Mouse (Mus musculus) heart, adult 18-20 months (tissue): Measurements from ENCODE around the gene Etaa1. TPM values are rescaled to one million over a fixed set of nuclear protein-coding genes. Genes with fewer than 3 reads are reported as not detected.
"Not testable (repeated sequence)": the region's sequence is repeated elsewhere in the genome, so short reads cannot be mapped to it uniquely, and the experiment has no call there.

ENCODE experiments used
- DNase-seq, 2 experiments: peaks; one replicate each; pipeline ENCODE4 v3.0.0; 2021 to 2022; ENCODE audit warnings: mixed read lengths in 1 of 2
- long read RNA-seq, 2 experiments: library from polyadenylated mRNA; stranded (forward); transcript quantifications; one replicate each; pipeline ENCODE4 v2.0.0; 2021
- total RNA-seq, 2 experiments: library from RNA; stranded (reverse); gene quantifications; 2 replicates each; pipeline ENCODE4 v1.2.3; 2021

Gene Etaa1
- total RNA-seq = 1 to 10 TPM; 2.4 to 2.5 TPM
- long read RNA-seq, experiment 1, full-length matches to known transcripts = 3 of 4 reads
- long read RNA-seq, experiment 1, partial matches to known transcripts = 1 of 4 reads
- long read RNA-seq, experiment 1, other reads (novel, unspliced or antisense) = 0 of 4 reads
- long read RNA-seq, experiment 2, full-length matches to known transcripts = 1 of 1 reads
- long read RNA-seq, experiment 2, partial matches to known transcripts = 0 of 1 reads
- long read RNA-seq, experiment 2, other reads (novel, unspliced or antisense) = 0 of 1 reads

GRCm38 (mm10) chr11:17953231-17954134 is at the start of gene Etaa1:
Gene Etaa1 (minus strand): TSS chr11:17953875.
- peak; percentile 96 to 97 for DNase-seq

- DNase-seq = no peak
These were observed 40.5 kb upstream of the Etaa1 start for GRCm38 (mm10) chr11:17994151-17994550.

- DNase-seq = no peak
These were observed 38.6 kb upstream of the Etaa1 start for GRCm38 (mm10) chr11:17992311-17992710.

GRCm38 (mm10) chr11:17983331-17983730 is 29.7 kb upstream of the Etaa1 start:
- no peak for DNase-seq

- DNase-seq = no peak
These were observed 27.6 kb upstream of the Etaa1 start for GRCm38 (mm10) chr11:17981246-17981645.

- DNase-seq = no peak
These were observed 21.9 kb upstream of the Etaa1 start for GRCm38 (mm10) chr11:17975581-17975980.

GRCm38 (mm10) chr11:17952791-17953190 is 884 bp downstream of the Etaa1 start:
- no peak for DNase-seq

- no peak for DNase-seq
These were observed 2.3 kb downstream of the Etaa1 start for GRCm38 (mm10) chr11:17951336-17951735.

- DNase-seq = no peak
These were observed 14.5 kb downstream of the Etaa1 start for GRCm38 (mm10) chr11:17939168-17939567.

- DNase-seq = no peak
These were observed 15.7 kb downstream of the Etaa1 start for GRCm38 (mm10) chr11:17937931-17938330.

- no peak for DNase-seq
These were observed 35.8 kb downstream of the Etaa1 start for GRCm38 (mm10) chr11:17917905-17918304.

GRCm38 (mm10) chr11:17917101-17917500 is 36.6 kb downstream of the Etaa1 start:
- no peak for DNase-seq

GRCm38 (mm10) chr11:17916486-17916885 is 37.2 kb downstream of the Etaa1 start:
- DNase-seq = no peak

- DNase-seq = not testable (repeated sequence)
These were observed 52.7 kb downstream of the Etaa1 start for GRCm38 (mm10) chr11:17900996-17901395.
